Mouse (Mus musculus) adrenal gland, postnatal 10 days (tissue): ENCODE measurements around the gene Trio. TPM values are rescaled to one million over a fixed set of nuclear protein-coding genes. Genes with fewer than 3 reads are reported as not detected.
A peak's percentile ranks its signal among the peaks of the same experiment; 100 is the strongest.

Experiments used
- DNase-seq: peaks from one replicate; pipeline ENCODE4 v3.0.0; 2021; ENCODE audit warnings: mixed read lengths
- total RNA-seq, 2 experiments: library from RNA; stranded (reverse); gene quantifications; 2 replicates each; pipeline ENCODE4 v1.2.3; 2021

Gene Trio
- total RNA-seq, 2 experiments from 2014 or later, result 49.8 to 81.3 TPM

- peak; percentile 35 for DNase-seq
Observed at GRCm38 (mm10) chr15:27715331-27715730, 310.3 kb downstream of the Trio start.

GRCm38 (mm10) chr15:27710698-27711097, 314.9 kb downstream of the Trio start:
- peak; percentile 29 for DNase-seq

DNA sequence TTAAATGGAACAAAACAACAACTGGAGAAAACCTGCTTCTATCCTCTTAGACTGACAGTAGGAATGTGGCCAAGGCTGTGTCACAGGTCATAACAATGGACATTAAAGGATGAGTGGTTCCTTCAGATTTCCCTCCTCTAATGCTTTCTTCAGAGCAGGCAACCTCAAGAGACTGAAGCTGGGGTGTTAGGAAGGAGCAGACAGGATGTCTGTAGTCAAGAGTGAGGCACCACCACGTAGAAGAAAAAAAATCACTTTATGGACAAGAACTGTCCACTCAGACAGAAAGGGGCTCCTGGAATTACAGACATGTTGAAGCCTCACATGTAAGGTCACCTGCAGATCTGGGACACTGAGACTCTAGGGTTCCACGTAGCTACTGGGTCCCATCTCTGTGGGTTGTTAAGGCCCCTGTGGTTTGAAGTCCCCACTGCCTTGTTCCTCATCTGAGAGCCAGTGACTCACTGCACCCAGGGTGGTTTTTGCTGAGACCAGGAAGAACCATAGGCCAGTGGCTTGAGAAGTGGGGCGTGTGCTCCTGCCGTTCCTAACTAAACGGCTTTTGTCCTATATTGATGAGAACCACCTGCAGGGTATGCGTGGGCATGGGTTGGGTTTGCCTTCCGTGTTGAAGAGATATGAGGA, 316.6 kb downstream of the Trio start:
- no peak for DNase-seq

GRCm38 (mm10) chr15:27708499-27708898, 317.1 kb downstream of the Trio start:
- DNase-seq, result no peak

- no peak for DNase-seq
Observed at GRCm38 (mm10) chr15:27702972-27703313, 322.7 kb downstream of the Trio start.

DNA sequence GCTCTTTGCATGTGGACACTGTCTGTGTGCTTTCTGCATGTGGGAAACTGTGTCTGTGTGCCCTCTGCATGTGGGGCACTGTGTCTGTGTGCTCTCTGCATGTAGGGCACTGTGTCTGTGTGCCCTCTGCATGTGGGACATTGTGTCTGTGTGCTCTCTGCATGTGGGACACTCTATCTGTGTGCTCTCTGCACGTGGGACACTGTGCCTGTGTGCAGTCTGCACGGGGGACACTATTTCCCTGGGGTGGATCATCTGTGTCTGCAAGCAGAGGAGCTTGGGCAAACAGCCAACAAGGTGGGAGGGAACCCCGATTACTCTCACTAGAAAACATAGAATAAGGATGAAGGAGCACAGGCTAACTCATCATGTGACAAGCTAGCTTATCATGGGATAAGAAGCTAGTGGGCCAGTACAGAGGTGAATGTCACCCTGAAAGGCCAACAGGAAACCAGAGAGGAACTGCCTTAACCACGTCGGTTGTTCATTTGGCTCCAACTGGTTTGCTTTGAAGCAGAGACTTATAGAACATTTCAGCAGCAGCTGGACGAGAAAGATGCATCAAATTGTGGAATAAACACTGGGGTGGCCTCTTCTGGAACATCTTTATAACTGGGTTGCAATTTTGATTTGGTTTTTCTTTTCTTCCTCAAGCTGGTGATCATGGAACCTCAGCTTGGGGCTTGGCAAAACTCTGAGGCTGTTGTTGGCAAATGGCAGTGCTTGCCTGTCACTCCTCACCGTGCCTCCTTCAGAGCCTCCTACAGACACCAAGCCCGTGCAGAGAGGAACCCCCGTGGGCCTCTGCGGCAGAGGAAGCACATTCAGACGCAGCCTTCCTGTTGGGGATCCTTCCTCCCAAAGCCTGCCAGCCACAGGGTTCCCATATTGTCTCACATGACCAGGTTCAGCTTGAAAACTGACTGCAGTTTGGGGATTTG, 323.3 kb downstream of the Trio start:
- no peak for DNase-seq

DNA sequence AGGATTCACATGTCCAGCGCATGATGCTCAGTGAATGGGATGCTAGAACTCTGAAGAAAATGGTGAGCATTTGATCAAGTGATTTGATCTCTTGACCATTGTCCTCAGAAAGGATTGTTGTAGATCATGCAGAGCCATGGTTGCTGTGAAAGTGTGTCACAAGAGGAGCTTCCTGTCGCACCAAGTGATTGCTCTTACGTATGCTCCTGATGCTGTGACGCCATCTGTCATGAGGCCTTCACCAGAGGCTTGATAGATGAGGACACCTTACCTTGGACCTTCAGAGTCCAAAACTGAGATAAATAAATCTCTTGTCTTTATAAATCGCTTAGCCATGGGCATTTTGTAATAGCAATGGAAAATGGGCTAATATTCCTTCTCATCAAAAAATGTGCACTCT, 328.0 kb downstream of the Trio start:
- no peak for DNase-seq

- DNase-seq, result no peak
Observed at GRCm38 (mm10) chr15:27693235-27693634, 332.4 kb downstream of the Trio start.

- DNase-seq, result no peak
Observed at GRCm38 (mm10) chr15:27692161-27692560, 333.5 kb downstream of the Trio start.

GRCm38 (mm10) chr15:27691213-27691612, 334.4 kb downstream of the Trio start:
- no peak for DNase-seq

- no peak for DNase-seq
Observed at GRCm38 (mm10) chr15:27688041-27688651, 337.5 kb downstream of the Trio start.

DNA sequence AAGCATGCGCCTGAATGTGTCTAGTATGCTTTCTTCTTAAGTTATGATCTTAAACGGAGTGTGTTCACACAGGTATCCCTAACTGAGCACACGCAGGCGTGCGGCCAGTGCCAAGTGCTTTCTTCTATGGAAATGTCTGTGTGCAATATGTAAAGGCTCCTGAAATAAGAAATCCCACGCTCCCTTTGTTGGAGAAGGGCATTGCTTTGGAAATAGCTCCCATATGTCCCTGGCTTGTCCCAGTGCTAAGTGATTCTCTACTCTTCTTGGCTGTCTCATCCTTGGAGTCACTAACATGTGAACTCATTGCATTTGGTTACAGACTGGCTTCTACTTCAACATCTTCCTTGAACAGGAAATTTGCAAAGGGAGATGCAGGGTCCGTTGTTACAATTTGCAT, 340.8 kb downstream of the Trio start:
- DNase-seq, result no peak

- DNase-seq, result no peak
Observed at GRCm38 (mm10) chr15:27683206-27683605, 342.4 kb downstream of the Trio start.

GRCm38 (mm10) chr15:27682619-27683018, 343.0 kb downstream of the Trio start:
- no peak for DNase-seq

- peak; percentile 98 for DNase-seq
Observed at GRCm38 (mm10) chr15:27681419-27682187, 344.0 kb downstream of the Trio start, which contains the start of gene Otulinl. TSS of gene Otulinl (minus strand) at chr15:27681579.

GRCm38 (mm10) chr15:27680997-27681396, 344.7 kb downstream of the Trio start:
- no peak for DNase-seq

Other genes with a start within 250 kb of the Trio start
- under 1 TPM; 0.06 to 0.09 TPM for gene Dnah5, start 177.9 kb upstream of the Trio start, total RNA-seq